Mouse (Mus musculus): ENCODE measurements around the gene Carmil1. TPM values are rescaled to one million over a fixed set of nuclear protein-coding genes. Genes with fewer than 3 reads are reported as not detected.

Carmil1 gene
- total and polyA plus RNA-seq, 3 experiments, result 1.2 to 6.9 (median 4.4) TPM

GRCm38 (mm10) chr13:24198396-24198924 lies 82.1 kb downstream of the Carmil1 start:
- DNase-seq, result no peak
- TF ChIP-seq EP300 (IDR thresholded peaks at IDR 0.05; ENCODE audit: insufficient read depth, low read depth, low read length) (no peak), CTCF (IDR thresholded peaks at IDR 0.05) (no peak), POLR2A (IDR thresholded peaks at IDR 0.05; ENCODE audit: insufficient read depth, low read depth, low read length) (no peak)
- WGBS, result 71% methylated on average over 2 of the region's 2 CpGs
- no peaks in the 10 kb centered on the region for H3K36me3 ChIP-seq (ENCODE audit: control insufficient read depth, insufficient read depth, low read length)
- intact Hi-C loops (cut with DNase I), result no loop called here
- no peaks in the 10 kb centered on the region for H3K27me3 ChIP-seq (ENCODE audit: control insufficient read depth, insufficient read depth, low read length)
- no peak overlapping the region for H3K9ac ChIP-seq (ENCODE audit: low read depth, low read length)
- H3K4me1 ChIP-seq (ENCODE audit: control insufficient read depth, insufficient read depth, low read length), result no peaks in the 10 kb centered on the region; the same call in 1 of the 2 replicates
- no peak overlapping the region for H3K4me3 ChIP-seq
- H3K27ac ChIP-seq, result no peak overlapping the region
- H3K79me2 ChIP-seq (replicated peaks; ENCODE audit: control insufficient read depth, insufficient read depth, low read length), result no peaks in the 10 kb centered on the region

- 81% methylated on average over 3 of the region's 3 CpGs for WGBS
- intact Hi-C loops (cut with DNase I), result no loop called here
Measured at GRCm38 (mm10) chr13:24195371-24195770, 85.2 kb downstream of the Carmil1 start.

GRCm38 (mm10) chr13:24194018-24194417 lies 86.6 kb downstream of the Carmil1 start:
- H3K79me2 ChIP-seq (replicated peaks; ENCODE audit: control insufficient read depth, insufficient read depth, low read length), result no peaks in the 10 kb centered on the region
- no peak overlapping the region for H3K27ac ChIP-seq
- no peak overlapping the region for H3K9ac ChIP-seq (ENCODE audit: low read depth, low read length)
- 83% methylated on average over 5 of the region's 5 CpGs for WGBS
- TF ChIP-seq EP300 (IDR thresholded peaks at IDR 0.05; ENCODE audit: insufficient read depth, low read depth, low read length), result no peak
- no peak for TF ChIP-seq POLR2A (IDR thresholded peaks at IDR 0.05; ENCODE audit: insufficient read depth, low read depth, low read length)
- peak; percentile 55 for TF ChIP-seq CTCF (IDR thresholded peaks at IDR 0.05)
- H3K4me1 ChIP-seq (ENCODE audit: control insufficient read depth, insufficient read depth, low read length), result no peaks in the 10 kb centered on the region; the same call in 1 of the 2 replicates
- DNase-seq, result no peak
- intact Hi-C loops (cut with DNase I), result no loop called here
- no peaks in the 10 kb centered on the region for H3K27me3 ChIP-seq (ENCODE audit: control insufficient read depth, insufficient read depth, low read length)
- H3K4me3 ChIP-seq, result no peak overlapping the region
- no peaks in the 10 kb centered on the region for H3K36me3 ChIP-seq (ENCODE audit: control insufficient read depth, insufficient read depth, low read length)

More at GRCm38 (mm10) chr13:24195371-24195770, 85.2 kb downstream of the Carmil1 start:
- Histone ChIP-seq H3K4me1 (ENCODE audit: control insufficient read depth, insufficient read depth, low read length) (no peaks in the 10 kb centered on the region; the same call in 1 of the 2 replicates), H3K4me3 (no peak overlapping the region), H3K79me2 (replicated peaks; ENCODE audit: control insufficient read depth, insufficient read depth, low read length) (no peaks in the 10 kb centered on the region), H3K9ac (ENCODE audit: low read depth, low read length) (no peak overlapping the region), H3K27me3 (ENCODE audit: control insufficient read depth, insufficient read depth, low read length) (no peaks in the 10 kb centered on the region), H3K27ac (no peak overlapping the region), H3K36me3 (ENCODE audit: control insufficient read depth, insufficient read depth, low read length) (no peaks in the 10 kb centered on the region)
- DNase-seq, result peak in 1 of 2 experiments; percentile 11
- TF ChIP-seq POLR2A (IDR thresholded peaks at IDR 0.05; ENCODE audit: insufficient read depth, low read depth, low read length), result no peak
- no peak for TF ChIP-seq EP300 (IDR thresholded peaks at IDR 0.05; ENCODE audit: insufficient read depth, low read depth, low read length)
- TF ChIP-seq CTCF (IDR thresholded peaks at IDR 0.05), result no peak

- 82% methylated on average over 9 of the region's 9 CpGs for WGBS
- intact Hi-C loops (cut with DNase I), result no loop called here
- Histone ChIP-seq H3K4me3 (no peak overlapping the region), H3K27ac (no peak overlapping the region), H3K9ac (ENCODE audit: low read depth, low read length) (no peak overlapping the region), H3K79me2 (replicated peaks; ENCODE audit: control insufficient read depth, insufficient read depth, low read length) (no peaks in the 10 kb centered on the region), H3K36me3 (ENCODE audit: control insufficient read depth, insufficient read depth, low read length) (no peaks in the 10 kb centered on the region), H3K27me3 (ENCODE audit: control insufficient read depth, insufficient read depth, low read length) (no peaks in the 10 kb centered on the region), H3K4me1 (ENCODE audit: control insufficient read depth, insufficient read depth, low read length) (no peaks in the 10 kb centered on the region; the same call in 1 of the 2 replicates)
- no peak for TF ChIP-seq CTCF (IDR thresholded peaks at IDR 0.05)
- no peak for TF ChIP-seq POLR2A (IDR thresholded peaks at IDR 0.05; ENCODE audit: insufficient read depth, low read depth, low read length)
- no peak for TF ChIP-seq EP300 (IDR thresholded peaks at IDR 0.05; ENCODE audit: insufficient read depth, low read depth, low read length)
- DNase-seq, result no peak
Measured at GRCm38 (mm10) chr13:24190875-24191663, 89.5 kb downstream of the Carmil1 start.

- H3K27me3 ChIP-seq (ENCODE audit: control insufficient read depth, insufficient read depth, low read length), result no peaks in the 10 kb centered on the region
Measured at GRCm38 (mm10) chr13:24187026-24187425, 93.6 kb downstream of the Carmil1 start.

GRCm38 (mm10) chr13:24185641-24186040 lies 95.0 kb downstream of the Carmil1 start:
- no peak overlapping the region for H3K4me3 ChIP-seq
- intact Hi-C loops (cut with DNase I), result no loop called here
- no peak overlapping the region for H3K27ac ChIP-seq
- TF ChIP-seq POLR2A (IDR thresholded peaks at IDR 0.05; ENCODE audit: insufficient read depth, low read depth, low read length), result no peak
- no peak for TF ChIP-seq EP300 (IDR thresholded peaks at IDR 0.05; ENCODE audit: insufficient read depth, low read depth, low read length)
- no peak for TF ChIP-seq CTCF (IDR thresholded peaks at IDR 0.05)
- no peaks in the 10 kb centered on the region for H3K4me1 ChIP-seq (ENCODE audit: control insufficient read depth, insufficient read depth, low read length)
- no peak overlapping the region for H3K9ac ChIP-seq (ENCODE audit: low read depth, low read length)
- no peaks in the 10 kb centered on the region for H3K79me2 ChIP-seq (replicated peaks; ENCODE audit: control insufficient read depth, insufficient read depth, low read length)
- no peak for DNase-seq
- no peaks in the 10 kb centered on the region for H3K27me3 ChIP-seq (ENCODE audit: control insufficient read depth, insufficient read depth, low read length)
- H3K36me3 ChIP-seq (ENCODE audit: control insufficient read depth, insufficient read depth, low read length), result no peaks in the 10 kb centered on the region
- WGBS, result 83% methylated on average over 3 of the region's 3 CpGs

More at GRCm38 (mm10) chr13:24187026-24187425, 93.6 kb downstream of the Carmil1 start:
- no peaks in the 10 kb centered on the region for H3K36me3 ChIP-seq (ENCODE audit: control insufficient read depth, insufficient read depth, low read length)
- TF ChIP-seq POLR2A (IDR thresholded peaks at IDR 0.05; ENCODE audit: insufficient read depth, low read depth, low read length), result no peak
- 60% methylated on average over 2 of the region's 2 CpGs for WGBS
- no peak overlapping the region for H3K27ac ChIP-seq
- H3K4me1 ChIP-seq (ENCODE audit: control insufficient read depth, insufficient read depth, low read length), result no peaks in the 10 kb centered on the region
- no peak overlapping the region for H3K9ac ChIP-seq (ENCODE audit: low read depth, low read length)
- no peak overlapping the region for H3K4me3 ChIP-seq
- no peak for DNase-seq
- H3K79me2 ChIP-seq (replicated peaks; ENCODE audit: control insufficient read depth, insufficient read depth, low read length), result no peaks in the 10 kb centered on the region
- intact Hi-C loops (cut with DNase I), result no loop called here
